Mouse (Mus musculus): ENCODE data around the gene Psap.

Psap gene

DNA sequence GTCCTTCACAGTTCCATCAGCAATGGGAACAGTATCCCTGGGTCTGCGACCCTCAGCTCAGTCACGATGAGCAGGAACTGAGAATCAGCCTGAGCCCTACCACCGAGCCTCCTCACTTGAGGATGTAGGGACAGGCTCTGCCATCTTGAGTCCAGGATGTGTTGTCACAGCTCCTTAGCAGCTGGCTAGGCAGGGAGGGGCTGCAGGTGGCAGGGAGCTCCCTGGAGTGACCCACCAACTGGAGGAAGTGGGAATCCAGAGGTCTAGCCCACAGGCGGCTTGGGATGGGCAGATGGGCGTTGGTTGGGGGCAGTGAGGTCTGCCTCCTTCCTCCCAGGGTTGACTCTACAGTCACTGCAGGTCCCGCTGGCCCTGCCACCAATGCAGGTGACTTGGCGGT lies 14.1 kb upstream of the Psap start:
- DNase-seq (ENCODE audit: low read depth, low spot score), result no peak

DNA sequence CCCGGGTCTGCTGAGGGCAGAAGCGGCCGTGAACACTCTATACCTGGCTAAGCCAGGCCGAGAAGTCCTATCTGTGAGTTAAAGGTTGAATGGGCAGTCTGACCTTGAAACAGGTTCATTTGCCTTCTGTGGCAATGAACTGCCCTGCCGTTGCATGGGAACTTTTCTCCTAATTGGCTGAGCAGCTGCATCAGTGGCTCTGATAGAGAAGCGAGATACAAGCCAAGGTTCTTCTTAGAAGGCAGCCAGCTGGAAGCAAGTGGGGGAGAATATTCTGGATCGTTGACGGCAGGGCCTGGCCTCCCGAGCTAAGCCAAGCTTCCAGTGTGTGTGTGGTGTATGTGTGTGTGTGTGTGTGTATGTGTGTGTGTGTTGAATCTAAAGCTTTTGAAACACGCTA lies 12.2 kb upstream of the Psap start:
- DNase-seq (ENCODE audit: low read depth, low spot score), result no peak

DNA sequence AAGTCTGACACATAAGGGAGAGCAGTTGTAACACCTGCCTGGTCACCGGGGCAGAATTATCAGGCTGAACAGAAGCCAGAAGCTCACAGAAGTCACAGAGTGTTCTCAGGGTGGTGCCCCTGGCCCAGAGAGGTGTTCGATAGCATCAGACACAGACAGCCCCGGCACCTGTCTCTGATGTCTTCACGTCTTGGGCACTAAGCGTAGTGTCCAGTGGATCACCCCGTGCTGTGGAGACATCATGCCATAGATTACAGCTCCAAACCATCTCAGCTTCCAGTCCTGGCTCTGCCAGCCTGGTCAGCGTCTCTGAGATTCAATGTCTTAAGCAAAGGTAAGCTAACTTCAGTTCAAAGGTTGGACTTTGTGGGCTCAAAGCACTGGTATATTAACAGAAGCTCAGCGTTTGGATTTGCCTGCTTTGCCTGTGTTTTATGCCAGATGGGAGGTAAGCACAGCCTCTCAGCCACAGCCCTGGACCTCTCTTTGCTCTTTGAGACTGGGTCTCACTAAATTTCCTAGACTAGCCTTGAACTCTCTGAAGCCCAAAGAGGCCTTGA lies 10.5 kb upstream of the Psap start:
- DNase-seq (ENCODE audit: low read depth, low spot score), result no peak

DNA sequence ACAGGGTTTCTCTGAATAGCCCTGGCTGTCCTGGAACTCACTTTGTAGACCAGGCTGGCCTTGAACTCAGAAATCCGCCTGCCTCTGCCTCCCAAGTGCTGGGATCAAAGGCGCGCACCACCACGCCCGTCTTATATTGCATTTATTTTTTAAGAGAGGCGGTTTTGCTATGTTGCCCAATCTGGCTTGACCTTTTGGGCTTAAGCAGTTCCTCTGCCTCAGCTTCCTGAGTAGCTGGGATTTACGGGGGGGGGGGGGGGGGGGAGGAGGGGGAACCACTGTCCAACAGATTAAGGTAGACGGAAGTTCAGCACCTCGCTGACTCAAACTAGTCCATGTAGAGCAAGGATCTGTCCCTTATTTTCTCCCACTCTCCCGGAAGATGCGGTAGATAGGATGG lies 8.7 kb upstream of the Psap start:
- no peak for DNase-seq (ENCODE audit: low read depth, low spot score)

DNA sequence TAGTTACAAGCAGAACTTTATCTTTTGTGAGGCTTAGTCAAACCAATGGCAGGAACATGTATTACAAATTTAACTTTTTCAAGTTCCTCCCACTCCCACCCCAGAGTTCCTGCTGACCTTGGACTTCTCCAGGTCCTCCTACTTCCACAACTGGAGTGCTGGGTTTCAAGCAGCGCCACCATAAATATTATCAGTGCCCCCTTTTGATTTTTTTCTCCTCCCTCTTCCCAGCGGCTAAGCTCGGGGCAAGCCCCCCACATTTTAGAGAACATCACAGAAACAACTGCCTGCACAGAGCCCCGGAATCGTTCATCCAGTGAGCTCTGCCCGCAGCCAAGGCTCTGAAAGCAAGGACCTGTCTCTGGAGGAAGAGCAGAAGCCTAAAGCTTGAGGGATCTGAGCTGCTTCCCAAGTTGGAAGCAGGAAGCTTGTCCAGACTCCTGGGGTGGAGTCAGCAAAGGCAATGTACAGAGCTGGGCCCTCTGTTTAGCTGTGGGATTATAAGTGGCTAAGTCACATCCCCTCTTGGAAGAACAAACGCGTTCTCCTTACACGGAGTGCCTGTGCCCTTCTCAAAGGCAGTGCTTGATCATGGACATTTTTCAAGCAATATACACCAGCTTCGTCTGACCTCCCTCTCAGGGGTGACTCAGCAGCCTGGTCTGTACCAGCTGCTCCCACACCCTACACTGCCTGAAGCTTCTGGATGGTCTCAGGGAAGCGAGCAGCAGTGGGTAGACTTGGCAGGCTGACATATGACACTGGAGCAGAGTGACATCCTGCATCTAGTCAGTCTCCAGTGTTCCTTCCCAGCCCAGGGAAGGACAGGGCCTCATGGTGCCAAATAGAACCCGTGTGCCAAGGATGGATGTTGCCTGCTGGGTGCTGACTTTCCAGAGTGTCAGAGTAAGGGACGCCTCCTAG lies 8.0 kb upstream of the Psap start:
- DNase-seq (ENCODE audit: low read depth, low spot score), result no peak

DNA sequence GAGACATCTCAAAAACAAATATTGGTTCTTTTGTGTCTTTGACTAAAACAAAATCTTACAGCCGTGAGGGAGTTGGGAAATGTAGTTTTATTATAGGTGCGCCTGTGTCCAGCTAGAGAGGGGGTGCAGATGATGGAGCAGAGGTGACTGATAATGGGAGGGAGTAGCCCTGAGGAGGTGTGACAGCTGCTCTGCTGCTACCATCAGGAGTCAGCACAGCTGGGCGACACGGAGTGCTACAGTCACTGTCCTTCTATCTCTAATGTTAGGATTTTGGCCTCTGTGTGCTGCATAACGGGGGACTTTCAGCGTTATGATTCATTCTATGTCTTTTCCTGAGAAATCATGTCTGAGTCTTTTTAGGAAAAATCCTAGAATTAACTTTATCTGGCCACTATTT lies 6.4 kb upstream of the Psap start:
- DNase-seq (ENCODE audit: low read depth, low spot score), result no peak

DNA sequence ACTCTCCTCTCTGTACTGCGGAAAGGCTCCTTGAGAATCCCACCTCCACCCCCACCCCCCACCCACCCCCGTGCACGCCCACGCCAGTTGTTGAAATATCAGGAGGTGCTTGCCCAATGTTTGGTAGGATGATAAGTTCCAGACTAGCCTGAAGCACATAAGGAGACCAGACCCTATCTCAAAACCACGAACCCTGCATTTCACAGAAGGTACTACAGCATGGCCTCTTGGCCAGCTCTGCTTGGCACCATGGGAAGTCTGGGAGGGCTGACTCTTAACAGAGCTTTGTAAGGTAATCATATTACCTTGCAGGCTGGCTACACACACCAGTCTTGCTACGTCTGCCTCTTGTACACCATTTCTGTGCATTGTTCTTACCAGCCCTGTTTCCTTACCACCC lies 5.2 kb upstream of the Psap start:
- DNase-seq (ENCODE audit: low read depth, low spot score), result no peak

DNA sequence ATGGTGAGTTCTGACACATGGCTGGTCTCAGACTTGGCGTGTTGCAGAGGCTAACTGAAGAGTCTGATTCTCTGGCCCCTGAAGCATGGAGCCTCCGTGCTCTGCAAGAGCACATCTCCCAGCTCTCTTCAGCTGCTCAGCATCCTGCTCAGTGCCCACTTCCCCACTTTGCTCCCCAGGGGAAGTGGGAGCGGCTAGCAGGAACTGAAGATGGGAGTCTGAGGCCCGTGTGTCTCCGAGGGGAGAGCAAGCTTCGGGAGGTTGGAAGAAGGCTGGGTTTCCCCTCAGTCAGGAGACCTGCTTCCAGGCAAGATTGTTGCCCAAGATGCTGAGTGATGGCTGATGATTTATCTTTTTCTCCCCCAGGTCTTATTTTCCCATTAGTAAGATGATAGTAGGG lies 4.0 kb upstream of the Psap start:
- no peak for DNase-seq (ENCODE audit: low read depth, low spot score)

DNA sequence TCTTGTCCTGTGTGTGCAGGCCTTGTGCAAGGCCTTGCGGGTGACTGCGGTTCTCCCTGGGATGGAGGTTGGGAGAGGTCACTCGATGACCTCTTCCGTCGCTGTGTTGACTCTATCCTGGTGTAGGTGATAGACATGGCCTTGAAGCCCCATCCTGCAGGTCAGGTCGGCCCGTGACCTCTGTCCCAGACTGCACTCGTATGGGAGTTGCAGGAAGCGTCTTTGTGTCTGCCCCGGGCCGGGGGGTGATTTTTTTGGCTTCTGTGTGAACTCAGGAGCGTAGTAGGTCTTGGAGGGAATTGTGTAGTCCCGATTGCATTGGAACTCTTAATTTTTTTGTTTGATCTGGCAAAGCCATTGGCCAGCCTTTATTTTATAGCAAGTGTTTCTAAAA lies 576 bp downstream of the Psap start:
- DNase-seq (ENCODE audit: low read depth, low spot score), result no peak

DNA sequence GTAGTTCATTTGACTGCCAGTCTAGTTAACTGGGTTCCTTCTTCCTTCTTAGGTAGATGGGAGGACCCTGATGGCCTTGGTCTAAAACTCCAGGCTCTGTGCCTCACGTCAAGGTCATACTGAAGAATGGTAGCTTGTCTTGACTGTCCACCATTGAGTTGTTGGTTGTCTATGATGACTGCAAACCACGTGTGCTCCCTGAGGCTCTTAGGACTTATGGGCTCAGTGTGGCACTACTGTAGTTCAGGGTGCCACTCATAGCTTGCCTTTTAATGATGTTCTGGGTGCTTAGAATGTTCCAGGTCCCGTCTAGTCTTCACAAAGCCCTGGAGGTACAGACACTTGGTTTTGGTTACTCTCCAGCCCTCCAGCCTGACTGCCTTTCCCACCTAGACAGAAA lies 1.4 kb downstream of the Psap start:
- DNase-seq (ENCODE audit: low read depth, low spot score), result no peak

DNA sequence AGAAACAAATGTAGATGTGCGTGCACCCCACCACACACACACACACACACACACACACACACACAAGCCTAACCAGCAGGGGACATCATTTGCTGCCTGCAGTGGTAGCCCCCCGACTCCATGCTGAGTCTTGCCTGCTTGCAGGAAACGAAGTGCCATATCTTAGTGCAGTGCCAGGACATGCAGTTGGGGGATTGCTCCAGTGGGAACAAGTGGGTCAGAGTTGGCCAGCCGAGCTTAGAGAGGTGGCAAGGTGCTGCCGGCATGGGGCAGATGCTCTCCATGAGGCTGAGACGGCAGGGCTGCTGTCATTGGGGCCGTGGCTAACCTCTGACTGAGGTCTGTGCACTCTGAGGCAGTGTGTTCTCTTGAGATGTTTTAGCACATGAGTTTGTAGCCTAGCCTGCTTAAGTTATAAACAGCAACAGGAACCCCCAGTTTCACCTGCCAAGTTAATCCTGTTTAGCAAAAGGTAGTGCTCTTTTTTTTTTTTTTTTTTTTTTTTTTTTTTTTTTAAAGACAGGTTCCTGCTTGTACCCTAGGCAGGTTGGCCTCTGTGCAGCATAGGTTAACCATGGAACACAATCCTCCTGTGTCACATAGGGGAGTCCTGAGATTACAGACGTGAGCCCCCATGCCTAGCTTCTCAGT lies 2.0 kb downstream of the Psap start:
- peak; percentile 23 for DNase-seq (ENCODE audit: low read depth, low spot score)

DNA sequence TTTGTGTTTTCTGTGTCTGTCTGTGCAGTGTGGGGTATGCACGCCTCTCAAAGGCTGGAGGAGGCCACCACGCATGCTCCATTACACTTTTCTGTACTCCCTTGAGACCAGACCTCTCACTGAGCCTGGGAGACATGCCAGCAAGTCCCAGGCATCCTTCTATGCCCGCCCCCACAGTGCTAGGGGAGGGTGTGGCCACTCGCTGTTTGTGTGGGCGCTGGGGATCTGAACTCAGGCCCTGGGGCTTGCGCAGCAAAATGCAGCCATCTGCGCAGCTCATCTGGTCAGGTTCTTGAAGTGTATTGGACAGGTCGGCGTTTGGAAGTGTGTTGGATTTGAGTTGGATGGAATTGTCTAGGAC lies 2.5 kb downstream of the Psap start:
- no peak for DNase-seq (ENCODE audit: low read depth, low spot score)

DNA sequence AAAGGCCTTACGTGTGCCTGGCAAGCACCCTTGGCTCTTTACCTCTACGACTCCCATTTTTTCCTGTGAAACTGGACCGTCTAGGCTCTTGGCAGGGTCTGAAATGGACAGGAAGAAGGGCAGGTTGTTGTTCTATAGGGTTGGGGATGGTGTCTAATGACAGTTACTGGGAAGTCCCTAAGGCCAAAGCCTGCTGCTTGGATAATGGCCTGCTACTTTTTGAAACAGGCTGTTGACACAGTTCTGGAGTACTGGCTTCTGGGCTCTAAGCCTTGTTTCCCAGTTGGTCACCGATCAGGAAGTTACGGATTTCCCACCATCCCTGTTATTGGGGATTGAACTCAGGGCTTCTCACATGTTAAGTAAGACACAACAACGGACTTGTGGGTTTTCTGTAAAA lies 2.9 kb downstream of the Psap start:
- DNase-seq (ENCODE audit: low read depth, low spot score), result no peak

DNA sequence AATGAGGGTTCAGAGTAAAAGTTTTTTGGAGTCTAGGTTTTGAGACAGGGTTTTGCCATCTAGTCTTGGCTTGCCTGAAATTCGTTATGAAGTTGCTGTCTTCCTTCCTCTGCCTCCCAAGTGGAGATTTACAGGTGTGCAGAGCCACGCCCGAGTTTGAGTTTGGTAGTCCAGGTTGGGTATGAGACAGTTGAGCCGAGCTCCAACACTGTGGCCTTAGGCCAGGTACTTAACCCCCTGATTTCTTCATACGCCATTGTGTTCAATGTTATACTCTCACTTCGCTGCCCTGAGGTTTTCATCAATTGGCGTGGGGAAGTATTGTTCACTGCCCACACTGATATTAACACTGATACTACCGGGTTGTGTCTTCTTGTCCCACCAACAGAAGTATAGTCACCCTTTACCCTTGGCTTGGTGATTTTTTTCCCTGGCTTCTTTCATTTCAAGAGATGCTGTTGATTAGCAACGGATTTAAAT lies 4.2 kb downstream of the Psap start:
- DNase-seq (ENCODE audit: low read depth, low spot score), result no peak

DNA sequence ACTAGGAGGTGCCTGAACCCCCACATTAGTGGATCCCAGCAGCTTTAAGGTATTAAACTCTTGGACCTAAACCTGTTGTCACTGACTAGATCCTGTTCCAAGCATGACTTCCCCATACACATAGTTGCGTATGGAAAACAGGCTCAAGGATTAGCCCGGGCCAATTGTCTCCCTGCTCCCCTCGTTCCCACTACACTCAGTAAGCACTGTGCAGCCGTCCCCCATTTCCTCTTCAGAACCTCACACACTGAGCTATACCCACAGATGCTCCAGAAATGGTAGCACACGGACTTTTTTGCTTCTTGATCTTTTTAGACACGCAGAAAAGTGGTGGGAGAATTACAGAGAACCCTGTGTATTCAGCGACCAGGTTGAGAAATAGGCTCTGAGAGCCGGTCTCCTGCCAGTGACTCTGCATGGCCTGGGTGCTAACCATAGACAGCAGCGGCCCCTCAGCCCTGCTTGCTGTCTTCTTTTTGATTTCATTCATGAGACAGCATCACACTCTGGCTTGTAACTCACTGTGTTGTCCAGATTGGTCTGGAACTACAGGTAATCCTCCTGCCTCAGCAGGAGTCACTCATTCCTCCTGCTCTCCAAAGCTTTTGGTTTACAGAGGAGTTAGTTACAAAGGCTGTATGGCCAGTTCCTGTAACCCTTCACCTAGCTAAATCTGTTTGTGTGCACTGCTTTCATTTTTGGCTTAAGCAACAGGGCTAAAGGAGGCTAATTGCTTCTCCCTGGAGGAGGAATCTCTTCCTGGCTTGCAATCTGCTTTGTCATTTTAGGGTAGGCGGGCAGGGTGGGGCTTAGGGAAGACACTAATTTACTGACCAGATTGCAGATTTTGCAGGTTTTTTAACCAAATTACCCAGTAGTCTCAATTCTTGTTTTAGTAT lies 4.9 kb downstream of the Psap start:
- DNase-seq (ENCODE audit: low read depth, low spot score), result no peak

DNA sequence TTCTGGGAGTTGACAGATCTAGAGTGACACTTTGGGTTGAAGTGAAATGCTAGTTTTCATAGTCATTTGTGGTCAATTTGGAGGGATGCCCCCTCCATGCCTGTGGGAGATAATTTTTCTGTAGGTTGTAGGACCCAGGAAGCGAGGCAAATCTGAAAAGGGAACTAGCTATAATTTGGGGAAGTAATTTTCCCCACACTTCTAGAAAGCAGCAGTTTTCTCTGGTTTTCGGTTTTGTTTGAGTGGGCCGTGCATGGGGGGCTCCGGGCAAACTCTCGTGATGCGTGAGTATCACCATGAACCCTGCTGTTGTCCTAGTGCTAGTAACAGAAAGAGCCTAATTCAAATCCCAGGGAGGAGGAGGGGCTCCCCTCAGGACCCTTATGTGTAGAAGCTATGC lies 6.8 kb downstream of the Psap start:
- peak; percentile 67 for DNase-seq (ENCODE audit: low read depth, low spot score)

DNA sequence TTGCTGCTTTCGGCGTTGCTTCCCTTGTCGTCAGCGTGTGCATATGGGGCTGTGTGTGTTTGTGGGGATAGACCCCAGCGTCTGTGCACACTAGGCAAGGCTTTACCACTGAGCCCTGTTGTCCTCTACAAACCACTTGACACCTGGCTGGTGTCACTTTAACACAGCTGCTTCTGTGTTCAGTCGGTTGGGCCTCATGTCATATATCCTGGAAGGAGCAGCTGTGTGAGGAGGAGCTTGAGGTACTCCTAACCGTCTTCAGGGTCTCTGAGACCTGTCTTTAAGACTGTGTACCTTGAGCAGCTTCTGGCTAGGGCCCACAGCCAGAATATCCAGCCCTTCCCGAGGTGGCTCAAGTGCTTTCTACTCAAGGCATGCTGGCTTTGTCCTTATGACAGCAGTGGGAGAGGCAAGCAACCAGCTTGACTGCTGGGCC lies 7.3 kb downstream of the Psap start:
- peak; percentile 79 for DNase-seq (ENCODE audit: low read depth, low spot score)

DNA sequence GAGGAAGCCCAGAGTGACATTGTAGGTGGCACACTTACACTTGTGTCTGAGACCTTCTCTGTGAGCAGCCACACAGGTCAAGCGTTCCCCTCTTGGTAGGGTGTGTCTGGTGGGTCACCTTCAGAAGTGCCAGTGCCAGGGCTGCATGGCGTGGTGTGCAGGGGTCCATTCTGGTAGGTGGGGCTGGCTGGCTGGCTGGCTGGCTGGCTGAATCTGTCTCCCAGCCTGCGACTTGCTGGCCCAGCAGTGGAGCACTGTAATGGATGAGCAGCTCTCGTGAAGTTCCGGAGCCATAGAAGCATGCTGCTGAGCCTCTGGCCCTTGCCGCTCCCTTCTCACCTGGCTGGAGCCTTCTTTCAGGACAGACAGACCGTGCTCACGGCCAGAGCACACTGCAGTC lies 7.8 kb downstream of the Psap start:
- DNase-seq (ENCODE audit: low read depth, low spot score), result no peak

DNA sequence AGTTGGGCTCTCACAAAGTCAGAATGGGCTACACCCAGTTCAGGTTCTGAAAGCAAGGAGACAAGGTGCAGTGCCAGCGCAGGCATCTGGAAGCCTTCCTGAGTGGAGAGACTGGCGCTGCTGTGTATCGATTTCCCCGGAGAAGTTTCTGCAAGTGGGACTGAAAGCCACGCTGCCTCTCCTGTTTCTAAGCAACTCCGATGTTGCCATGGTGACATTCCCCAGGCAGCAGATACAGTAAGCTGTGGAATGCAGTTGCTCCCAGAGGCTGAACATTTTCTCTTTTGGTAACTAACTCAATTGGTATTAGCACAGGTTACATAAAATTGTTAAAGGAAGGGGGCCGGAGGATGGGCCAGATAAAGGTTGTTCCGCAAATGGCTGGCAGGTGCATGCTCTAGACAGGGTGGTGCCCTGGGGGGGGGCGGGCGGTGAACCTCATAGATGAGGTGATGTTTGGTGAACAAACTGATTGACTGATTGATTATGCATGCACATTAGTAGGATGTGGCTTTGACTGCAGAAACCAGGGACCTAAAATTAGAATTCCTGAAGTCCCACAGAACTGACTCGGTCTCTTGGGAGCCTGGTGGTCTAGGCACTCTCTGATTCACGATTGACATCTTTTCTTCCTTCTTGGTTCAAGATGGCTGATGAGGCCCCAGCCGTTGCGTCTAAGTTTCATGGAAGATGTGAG lies 8.4 kb downstream of the Psap start:
- peak; percentile 39 for DNase-seq (ENCODE audit: low read depth, low spot score)

DNA sequence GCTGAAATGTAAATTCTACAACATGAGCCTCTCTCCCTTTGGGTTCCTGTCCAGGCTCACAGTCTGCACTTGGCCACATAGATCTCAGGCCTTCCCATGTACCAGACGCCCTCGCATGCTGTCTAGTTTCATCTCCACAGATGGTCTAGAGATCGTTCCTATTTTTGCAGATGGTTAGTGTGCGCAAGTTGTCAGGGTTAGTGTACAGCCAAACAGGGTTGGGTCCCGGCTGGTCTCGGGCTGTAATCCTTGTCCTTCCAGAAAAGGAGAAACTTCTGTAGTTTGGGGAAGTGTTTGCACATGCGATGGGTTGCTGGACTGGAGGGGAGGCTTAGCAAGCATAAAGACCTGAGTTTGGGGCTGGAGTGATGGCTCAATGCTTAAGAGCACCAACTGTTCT lies 9.1 kb downstream of the Psap start:
- peak; percentile 43 for DNase-seq (ENCODE audit: low read depth, low spot score)

DNA sequence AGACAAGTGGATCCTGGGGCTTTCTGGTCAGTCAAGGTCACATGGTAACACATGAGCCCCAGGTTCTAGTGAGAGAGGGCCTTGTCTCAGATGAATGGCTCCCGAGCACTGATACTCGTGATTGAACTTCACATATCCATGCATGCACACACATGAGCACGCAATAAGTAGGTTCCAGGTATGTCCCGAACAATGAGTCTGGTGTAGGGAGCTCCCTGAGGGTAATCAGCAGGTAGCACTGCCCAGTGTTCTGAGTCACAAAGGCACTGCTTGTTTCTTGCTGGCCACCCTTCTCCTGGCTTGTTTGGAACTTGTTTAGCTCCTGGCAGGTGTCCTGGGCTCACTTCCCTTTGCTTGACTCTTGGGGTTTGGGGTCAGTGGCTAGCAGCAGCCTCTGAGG lies 9.7 kb downstream of the Psap start:
- DNase-seq (ENCODE audit: low read depth, low spot score), result peak; percentile 48

Data from A20 (cell line).